Mouse (Mus musculus): ENCODE data around the gene D3Ertd751e. TPM values are rescaled to one million over a fixed set of nuclear protein-coding genes. Genes with fewer than 3 reads are reported as not detected.

D3Ertd751e gene
- 16.5 and 19.2 TPM in 2 replicates for total RNA-seq (2017)

- peak; percentile 99 for ATAC-seq (replicated peaks; ENCODE audit: low read depth, poor library complexity, severe bottlenecking)
Observed at GRCm38 (mm10) chr3:41742278-41742934, at the start of gene D3Ertd751e, which contains the start of gene Sclt1. Gene D3Ertd751e (plus strand): TSS chr3:41742611. Gene Sclt1 (minus strand): TSS chr3:41742514.

GRCm38 (mm10) chr3:41695681-41696080, 46.7 kb upstream of the D3Ertd751e start:
- no peak for ATAC-seq (replicated peaks; ENCODE audit: low read depth, poor library complexity, severe bottlenecking)

GRCm38 (mm10) chr3:41741601-41742277, 672 bp upstream of the D3Ertd751e start:
- no peak for ATAC-seq (replicated peaks; ENCODE audit: low read depth, poor library complexity, severe bottlenecking)

- ATAC-seq (replicated peaks; ENCODE audit: low read depth, poor library complexity, severe bottlenecking), result 0 out of 2 replicates have a peak, but pooled peaks have one; percentile 26
Observed at GRCm38 (mm10) chr3:41743436-41743835, 1.0 kb downstream of the D3Ertd751e start.

- ATAC-seq (replicated peaks; ENCODE audit: low read depth, poor library complexity, severe bottlenecking), result no peak
Observed at GRCm38 (mm10) chr3:41754556-41754955, 12.1 kb downstream of the D3Ertd751e start.

- no peak for ATAC-seq (replicated peaks; ENCODE audit: low read depth, poor library complexity, severe bottlenecking)
Observed at GRCm38 (mm10) chr3:41762091-41762490, 19.7 kb downstream of the D3Ertd751e start.

- no peak for ATAC-seq (replicated peaks; ENCODE audit: low read depth, poor library complexity, severe bottlenecking)
Observed at GRCm38 (mm10) chr3:41812447-41812846, 70.0 kb downstream of the D3Ertd751e start.

Other genes starting within 250 kb of the D3Ertd751e start
- 34.5 and 39.4 TPM in 2 replicates for gene Jade1, start 186.9 kb upstream of the D3Ertd751e start, total RNA-seq (2017)
- gene Sclt1, start 97 bp upstream of the D3Ertd751e start, total RNA-seq (2017), result 33.1 and 41.7 TPM in 2 replicates

Measured in common myeloid progenitor, adult 5-6 weeks (primary cell).